In genomic region chr11:118034395-118034794, GRCm38 (mm10) we compare ENCODE assay signal across 17 mouse cellular contexts. TPM values are rescaled to one million over a fixed set of nuclear protein-coding genes. Genes with fewer than 3 reads are reported as not detected.
A peak's percentile ranks its signal among the peaks of the same experiment; 100 is the strongest.
DNase-seq lines count a peak whose midpoint lies in the region; ATAC-seq and TF ChIP-seq lines count a peak whose summit lies in the region.
"Had no signal": no experiment of that assay in that cellular context is flagged by ENCODE, and none has a peak within 500 bp of the region (broad histone marks: within the 10 kb centered on the region; RNA-seq: fewer than 3 reads in every experiment).

No protein-coding gene starts in this region.

- H3K9ac ChIP-seq in ES-Bruce4 (ENCODE audit: low read depth, poor library complexity, severe bottlenecking) = no peak overlapping the region
- H3K9ac ChIP-seq in intestine, embryonic 15.5 days = no peak overlapping the region
- H3K9ac ChIP-seq in limb, embryonic 12.5 days (replicated peaks) = no peak overlapping the region
- no peak overlapping the region for H3K9ac ChIP-seq in stomach, postnatal 0 days (ENCODE audit: low read length)
- H3K9ac ChIP-seq: forebrain, embryonic 13.5 days; heart, embryonic 13.5 days; hindbrain, embryonic 15.5 days had no signal

- DNase-seq in 3T3-L1 (ENCODE audit: low read depth, low spot score) = peak; percentile 39
- DNase-seq in adrenal gland, adult 8-10 months = no peak
- no peak for DNase-seq in stomach, postnatal 0 days (ENCODE audit: low spot score)
- DNase-seq in urinary bladder, postnatal 25 days (ENCODE audit: low spot score) = no peak
- DNase-seq: adrenal gland, postnatal 14 days; cerebellum, adult 2 months; cerebellum, postnatal 10 days; gastrocnemius, postnatal 36 days; heart, adult 11 months; heart, postnatal 36 days had no signal

- H3K9me3 ChIP-seq in ES-Bruce4 (replicated peaks; ENCODE audit: control insufficient read depth, insufficient read depth, low read length, poor library complexity, severe bottlenecking) = peaks cover 9% of the 10 kb centered on the region
- H3K9me3 ChIP-seq in intestine, embryonic 15.5 days = no peaks in the 10 kb centered on the region
- peaks cover 10% of the 10 kb centered on the region; the same call in 1 of the 2 replicates for H3K9me3 ChIP-seq in limb, embryonic 12.5 days
- H3K9me3 ChIP-seq in stomach, postnatal 0 days (ENCODE audit: control insufficient read depth, low read length) = no peaks in the 10 kb centered on the region
- H3K9me3 ChIP-seq: forebrain, embryonic 13.5 days; hindbrain, embryonic 15.5 days had no signal

- H3K4me3 ChIP-seq in ES-Bruce4 (ENCODE audit: low read depth, low read length) = no peak overlapping the region
- H3K4me3 ChIP-seq in intestine, embryonic 15.5 days (replicated peaks) = no peak overlapping the region
- H3K4me3 ChIP-seq in limb, embryonic 12.5 days (replicated peaks) = no peak overlapping the region
- H3K4me3 ChIP-seq in stomach, postnatal 0 days (ENCODE audit: low read depth, low read length) = no peak overlapping the region
- H3K4me3 ChIP-seq: embryonic facial prominence, embryonic 10.5 days; forebrain, embryonic 13.5 days; heart, embryonic 13.5 days; hindbrain, embryonic 15.5 days had no signal

- TF ChIP-seq EP300 in ES-Bruce4 (IDR thresholded peaks at IDR 0.05; ENCODE audit: insufficient read depth, low read depth, low read length) = peak; percentile 89; the same call in 1 of the 2 replicates
- TF ChIP-seq EP300 in stomach, postnatal 0 days (optimal IDR thresholded peaks at IDR 0.05) = no peak

- no peaks in the 10 kb centered on the region for H3K27me3 ChIP-seq in ES-Bruce4 (ENCODE audit: control insufficient read depth, insufficient read depth, low read length, poor library complexity, severe bottlenecking)
- no peaks in the 10 kb centered on the region for H3K27me3 ChIP-seq in intestine, embryonic 15.5 days (replicated peaks)
- H3K27me3 ChIP-seq in limb, embryonic 12.5 days = no peaks in the 10 kb centered on the region
- no peaks in the 10 kb centered on the region for H3K27me3 ChIP-seq in stomach, postnatal 0 days (ENCODE audit: control insufficient read depth, insufficient read depth, low read length)
- H3K27me3 ChIP-seq: forebrain, embryonic 13.5 days; heart, embryonic 13.5 days; hindbrain, embryonic 15.5 days had no signal

- no peak for TF ChIP-seq POLR2A in ES-Bruce4 (IDR thresholded peaks at IDR 0.05; ENCODE audit: insufficient read depth, low read length)

- no peaks in the 10 kb centered on the region for H3K4me1 ChIP-seq in ES-Bruce4 (ENCODE audit: control insufficient read depth, insufficient read depth, low read length)
- peaks cover 7% of the 10 kb centered on the region; the same call in 1 of the 2 replicates for H3K4me1 ChIP-seq in intestine, embryonic 15.5 days (replicated peaks)
- peaks cover 12% of the 10 kb centered on the region; the same call in 1 of the 2 replicates for H3K4me1 ChIP-seq in limb, embryonic 12.5 days (replicated peaks)
- H3K4me1 ChIP-seq in stomach, postnatal 0 days (replicated peaks; ENCODE audit: control insufficient read depth, insufficient read depth) = no peaks in the 10 kb centered on the region
- H3K4me1 ChIP-seq: forebrain, embryonic 13.5 days; hindbrain, embryonic 15.5 days had no signal

- H3K4me2 ChIP-seq in intestine, embryonic 15.5 days (replicated peaks) = 0 out of 2 replicates have a peak overlapping the region, but pooled peaks have one; percentile 33
- H3K4me2 ChIP-seq in limb, embryonic 12.5 days = no peak overlapping the region
- H3K4me2 ChIP-seq in stomach, postnatal 0 days (replicated peaks; ENCODE audit: low read depth) = no peak overlapping the region
- H3K4me2 ChIP-seq: forebrain, embryonic 13.5 days; heart, embryonic 13.5 days; hindbrain, embryonic 15.5 days had no signal

- WGBS in intestine, embryonic 15.5 days = 70% methylated on average over 13 of the region's 13 CpGs
- WGBS in limb, embryonic 12.5 days = 65% methylated on average over 13 of the region's 13 CpGs
- 74% methylated on average over 13 of the region's 13 CpGs for WGBS in stomach, postnatal 0 days

- peak; percentile 10; the same call in 1 of the 2 replicates for ATAC-seq in intestine, embryonic 15.5 days
- peak; percentile 22; the same call in 1 of the 2 replicates for ATAC-seq in limb, embryonic 12.5 days (ENCODE audit: insufficient number of reproducible peaks, insufficient read depth, low FRiP score, low TSS enrichment, low read depth)
- no peak for ATAC-seq in stomach, postnatal 0 days (ENCODE audit: low FRiP score, low TSS enrichment)
- ATAC-seq: forebrain, embryonic 13.5 days had no signal

- peak overlapping the region; percentile 4; the same call in 1 of the 2 replicates for H3K27ac ChIP-seq in ES-Bruce4 (ENCODE audit: insufficient read depth, low read length)
- peak overlapping the region; percentile 56; the same call in 1 of the 2 replicates for H3K27ac ChIP-seq in intestine, embryonic 15.5 days
- H3K27ac ChIP-seq in limb, embryonic 12.5 days = no peak overlapping the region
- no peak overlapping the region for H3K27ac ChIP-seq in stomach, postnatal 0 days (replicated peaks)
- H3K27ac ChIP-seq: embryonic facial prominence, embryonic 10.5 days; forebrain, embryonic 13.5 days; heart, embryonic 13.5 days; hindbrain, embryonic 15.5 days had no signal

- no peaks in the 10 kb centered on the region for H3K36me3 ChIP-seq in ES-Bruce4 (ENCODE audit: control insufficient read depth, insufficient read depth, low read length, poor library complexity, severe bottlenecking)
- H3K36me3 ChIP-seq in intestine, embryonic 15.5 days = 0 out of 2 replicates have a peak, but pooled peaks cover 4% of the 10 kb centered on the region
- peaks cover 13% of the 10 kb centered on the region for H3K36me3 ChIP-seq in limb, embryonic 12.5 days
- no peaks in the 10 kb centered on the region for H3K36me3 ChIP-seq in stomach, postnatal 0 days (ENCODE audit: control insufficient read depth, insufficient read depth, low read length)

- no peak for TF ChIP-seq CTCF in ES-Bruce4 (IDR thresholded peaks at IDR 0.05; ENCODE audit: low read depth, low read length)
- TF ChIP-seq CTCF in stomach, postnatal 0 days (IDR thresholded peaks at IDR 0.05; ENCODE audit: low read depth) = no peak

RNA-seq across cellular contexts. Expression of gene Pgs1, which starts 48.3 kb away (rescaled TPM):
- polyA plus RNA-seq in ES-Bruce4 (2011; ENCODE audit: insufficient read depth, insufficient read length, low read depth, missing spikeins) = 31.5 and 35.5 TPM in 2 replicates
- 32.6 and 33.5 TPM in 2 replicates for polyA plus RNA-seq in intestine, embryonic 15.5 days (2015; fragmentation: Nextera tagmentation; extraction: Ambion mirVana)
- polyA plus RNA-seq in limb, embryonic 12.5 days (2016; fragmentation: Nextera tagmentation; extraction: Ambion mirVana) = 40.7 and 43.1 TPM in 2 replicates
- 10 to 100 TPM; 52.7 to 76.9 (median 68.2) TPM for total RNA-seq in adrenal gland, adult 8-10 months (2022)
- 28.7 and 29.4 TPM in 2 replicates for polyA plus RNA-seq in stomach, postnatal 0 days (2015; fragmentation: Nextera tagmentation; extraction: Ambion mirVana)

Comparison
In these comparisons a context has a peak if more than half of its experiments do, and no peak if none do; other contexts are left out.
1. H3K27ac ChIP-seq: peak in ES-Bruce4 (single experiment) and intestine, embryonic 15.5 days (single experiment); none in limb, embryonic 12.5 days (single experiment) and stomach, postnatal 0 days (single experiment).